ENCODE assay signal across 19 mouse cellular contexts in the genomic region with DNA sequence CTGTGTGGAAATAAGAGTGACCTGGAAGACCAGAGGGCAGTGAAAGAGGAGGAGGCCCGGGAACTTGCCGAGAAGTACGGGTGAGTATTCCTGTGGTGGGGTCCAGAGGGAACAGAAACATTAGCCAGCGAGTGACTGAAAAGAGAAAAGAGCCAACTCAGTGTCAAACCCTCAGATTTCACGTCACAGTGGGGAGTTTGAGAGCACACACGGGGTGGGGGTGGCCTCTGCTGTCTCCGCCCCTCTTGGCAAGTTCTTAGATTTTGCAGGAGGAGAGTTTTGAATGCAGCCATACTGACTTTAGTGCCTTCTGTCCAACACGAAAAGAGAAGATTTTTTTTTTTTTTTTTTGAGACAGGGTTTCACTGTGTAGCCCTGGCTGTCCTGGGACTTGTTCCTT. TPM values are rescaled to one million over a fixed set of nuclear protein-coding genes. Genes with fewer than 3 reads are reported as not detected.
DNase-seq lines count a peak whose midpoint lies in the region; ATAC-seq lines count a peak whose summit lies in the region.
"Had no signal": no experiment of that assay in that cellular context is flagged by ENCODE, and none has a peak within 500 bp of the region (broad histone marks: within the 10 kb centered on the region; RNA-seq: fewer than 3 reads in every experiment).

No protein-coding gene starts in this region.

- DNase-seq in liver, embryonic 11.5 days (ENCODE audit: low spot score): no peak
- DNase-seq in R1 (ENCODE audit: low read depth, low spot score): peak; percentile 60
- DNase-seq in cerebellum, postnatal 4 days (ENCODE audit: low spot score in 2 of 2): no peak
- DNase-seq in cerebellum, adult 11 months: no peak
- DNase-seq: adrenal gland, postnatal 14 days; gastrocnemius, postnatal 14 days; heart, postnatal 14 days; kidney, adult 18-20 months; left cerebral cortex, postnatal 4 days; right cerebral cortex, postnatal 4 days had no signal

- H3K9me3 ChIP-seq in liver, embryonic 16.5 days (replicated peaks; ENCODE audit: control insufficient read depth, low read length): no peaks in the 10 kb centered on the region
- no peaks in the 10 kb centered on the region for H3K9me3 ChIP-seq in liver, embryonic 11.5 days (ENCODE audit: control insufficient read depth, low read length)
- H3K9me3 ChIP-seq: embryonic facial prominence, embryonic 12.5 days; hindbrain, embryonic 15.5 days; midbrain, embryonic 15.5 days; neural tube, embryonic 12.5 days had no signal

- no peak for ATAC-seq in liver, embryonic 16.5 days (ENCODE audit: low read depth)
- no peak for ATAC-seq in liver, embryonic 11.5 days (replicated peaks; ENCODE audit: low FRiP score)
- peak; percentile 14; the same call in 1 of the 2 replicates for ATAC-seq in common myeloid progenitor, adult 5-6 weeks (replicated peaks; ENCODE audit: low read depth, poor library complexity, severe bottlenecking)
- 0 out of 2 replicates have a peak, but pooled peaks have one; percentile 45 for ATAC-seq in megakaryocyte-erythroid progenitor cell, adult 5-6 weeks (replicated peaks; ENCODE audit: low FRiP score, low TSS enrichment, poor library complexity, severe bottlenecking)
- ATAC-seq: midbrain, embryonic 15.5 days had no signal

- WGBS in liver, embryonic 16.5 days (ENCODE audit: insufficient replicate concordance): 52% methylated on average over 8 of the region's 8 CpGs
- WGBS in liver, embryonic 11.5 days: 64% methylated on average over 8 of the region's 8 CpGs

- no peaks in the 10 kb centered on the region; the same call in 1 of the 2 replicates for H3K4me1 ChIP-seq in liver, embryonic 16.5 days (ENCODE audit: control insufficient read depth, low read depth, low read length)
- peaks cover 3% of the 10 kb centered on the region for H3K4me1 ChIP-seq in liver, embryonic 11.5 days (replicated peaks; ENCODE audit: control insufficient read depth, insufficient read depth, low read length)
- H3K4me1 ChIP-seq: embryonic facial prominence, embryonic 12.5 days; hindbrain, embryonic 15.5 days; midbrain, embryonic 15.5 days; neural tube, embryonic 12.5 days had no signal

- no peaks in the 10 kb centered on the region for H3K36me3 ChIP-seq in liver, embryonic 16.5 days (ENCODE audit: control insufficient read depth, insufficient read depth)
- H3K36me3 ChIP-seq in liver, embryonic 11.5 days (ENCODE audit: control insufficient read depth, insufficient read depth, low read length): no peaks in the 10 kb centered on the region
- H3K36me3 ChIP-seq: embryonic facial prominence, embryonic 12.5 days; hindbrain, embryonic 15.5 days; midbrain, embryonic 15.5 days; neural tube, embryonic 12.5 days had no signal

- H3K4me2 ChIP-seq in liver, embryonic 16.5 days (ENCODE audit: low read depth, low read length): no peak overlapping the region
- no peak overlapping the region for H3K4me2 ChIP-seq in liver, embryonic 11.5 days
- H3K4me2 ChIP-seq: embryonic facial prominence, embryonic 12.5 days; hindbrain, embryonic 15.5 days; midbrain, embryonic 15.5 days; neural tube, embryonic 12.5 days had no signal

- no peak overlapping the region for H3K4me3 ChIP-seq in liver, embryonic 16.5 days (ENCODE audit: low read depth, low read length)
- H3K4me3 ChIP-seq in liver, embryonic 11.5 days (ENCODE audit: low read depth, low read length): no peak overlapping the region
- H3K4me3 ChIP-seq: embryonic facial prominence, embryonic 12.5 days; hindbrain, embryonic 15.5 days; midbrain, embryonic 15.5 days; neural tube, embryonic 12.5 days had no signal

- no peak overlapping the region for H3K9ac ChIP-seq in liver, embryonic 16.5 days (ENCODE audit: low read depth, low read length)
- H3K9ac ChIP-seq in liver, embryonic 11.5 days (ENCODE audit: low read depth, low read length): no peak overlapping the region
- H3K9ac ChIP-seq: embryonic facial prominence, embryonic 12.5 days; hindbrain, embryonic 15.5 days; liver, embryonic 14.5 days; midbrain, embryonic 15.5 days; neural tube, embryonic 12.5 days had no signal

- 0 out of 2 replicates have a peak overlapping the region, but pooled peaks have one; percentile 39 for H3K27ac ChIP-seq in liver, embryonic 16.5 days (ENCODE audit: low read length)
- no peak overlapping the region for H3K27ac ChIP-seq in liver, embryonic 11.5 days (ENCODE audit: low read depth, low read length)
- H3K27ac ChIP-seq: embryonic facial prominence, embryonic 12.5 days; hindbrain, embryonic 15.5 days; liver, embryonic 14.5 days; midbrain, embryonic 15.5 days; neural tube, embryonic 12.5 days had no signal

- no peaks in the 10 kb centered on the region for H3K27me3 ChIP-seq in liver, embryonic 16.5 days (ENCODE audit: control insufficient read depth, insufficient read depth, low read depth, low read length)
- no peaks in the 10 kb centered on the region for H3K27me3 ChIP-seq in liver, embryonic 11.5 days (replicated peaks; ENCODE audit: control insufficient read depth, insufficient read depth, low read length)
- H3K27me3 ChIP-seq: embryonic facial prominence, embryonic 12.5 days; hindbrain, embryonic 15.5 days; midbrain, embryonic 15.5 days; neural tube, embryonic 12.5 days had no signal

RNA-seq across cellular contexts. Expression of a gene that starts 14.5 kb away (rescaled TPM):
- 0.05 and 0.08 TPM in 2 replicates for polyA plus RNA-seq in liver, embryonic 16.5 days (2015; fragmentation: Nextera tagmentation; extraction: Ambion mirVana)
- polyA plus RNA-seq in liver, embryonic 11.5 days (2014; fragmentation: Nextera tagmentation; extraction: Ambion mirVana): not detected in 2 replicates
- not detected in 2 replicates for total RNA-seq in common myeloid progenitor, adult 5-6 weeks (2017)
- total RNA-seq in megakaryocyte-erythroid progenitor cell, adult 5-6 weeks (2014; fragmentation: Nextera tagmentation): not detected in 2 replicates
- total RNA-seq in megakaryocyte-erythroid progenitor cell, adult 5-6 weeks (2017): not detected in 2 replicates
- total RNA-seq: gastrocnemius, postnatal 14 days had no signal
- polyA plus RNA-seq: neural tube, embryonic 12.5 days had no signal

RNA-seq across cellular contexts. Expression of a gene that starts 15.1 kb away (rescaled TPM):
- not detected in 2 replicates for polyA plus RNA-seq in liver, embryonic 16.5 days (2015; fragmentation: Nextera tagmentation; extraction: Ambion mirVana)
- polyA plus RNA-seq in liver, embryonic 11.5 days (2014; fragmentation: Nextera tagmentation; extraction: Ambion mirVana): not detected in 2 replicates
- not detected in 2 replicates for total RNA-seq in common myeloid progenitor, adult 5-6 weeks (2017)
- total RNA-seq in megakaryocyte-erythroid progenitor cell, adult 5-6 weeks (2014; fragmentation: Nextera tagmentation): not detected in 2 replicates
- not detected in 2 replicates for total RNA-seq in megakaryocyte-erythroid progenitor cell, adult 5-6 weeks (2017)
- total RNA-seq: adrenal gland, postnatal 14 days; gastrocnemius, postnatal 14 days; heart, postnatal 14 days; left cerebral cortex, postnatal 4 days had no signal
- polyA plus RNA-seq: embryonic facial prominence, embryonic 12.5 days; hindbrain, embryonic 15.5 days; liver, embryonic 14.5 days; midbrain, embryonic 15.5 days; neural tube, embryonic 12.5 days; urinary bladder, adult 2 months had no signal

RNA-seq across cellular contexts. Expression of a gene that starts 26.1 kb away (rescaled TPM):
- polyA plus RNA-seq in liver, embryonic 16.5 days (2015; fragmentation: Nextera tagmentation; extraction: Ambion mirVana): 33.3 and 34.9 TPM in 2 replicates
- 156 and 157 TPM in 2 replicates for polyA plus RNA-seq in liver, embryonic 11.5 days (2014; fragmentation: Nextera tagmentation; extraction: Ambion mirVana)
- 217 and 257 TPM in 2 replicates for total RNA-seq in common myeloid progenitor, adult 5-6 weeks (2017)
- total RNA-seq in megakaryocyte-erythroid progenitor cell, adult 5-6 weeks (2014; fragmentation: Nextera tagmentation): 103 and 110 TPM in 2 replicates
- total RNA-seq in megakaryocyte-erythroid progenitor cell, adult 5-6 weeks (2017): 193 and 210 TPM in 2 replicates

RNA-seq across cellular contexts. Expression of a gene that starts 42.5 kb away (rescaled TPM):
- polyA plus RNA-seq in liver, embryonic 16.5 days (2015; fragmentation: Nextera tagmentation; extraction: Ambion mirVana): 6.7 and 6.8 TPM in 2 replicates
- 3.0 and 3.5 TPM in 2 replicates for polyA plus RNA-seq in liver, embryonic 11.5 days (2014; fragmentation: Nextera tagmentation; extraction: Ambion mirVana)
- 55.6 and 67.6 TPM in 2 replicates for total RNA-seq in common myeloid progenitor, adult 5-6 weeks (2017)
- 7.6 and 11.3 TPM in 2 replicates for total RNA-seq in megakaryocyte-erythroid progenitor cell, adult 5-6 weeks (2014; fragmentation: Nextera tagmentation)
- total RNA-seq in megakaryocyte-erythroid progenitor cell, adult 5-6 weeks (2017): 9.8 and 17.4 TPM in 2 replicates

RNA-seq across cellular contexts. Expression of a gene that starts 46.9 kb away (rescaled TPM):
- 4.7 and 5.0 TPM in 2 replicates for polyA plus RNA-seq in liver, embryonic 16.5 days (2015; fragmentation: Nextera tagmentation; extraction: Ambion mirVana)
- 17.1 and 21.0 TPM in 2 replicates for polyA plus RNA-seq in liver, embryonic 11.5 days (2014; fragmentation: Nextera tagmentation; extraction: Ambion mirVana)
- 15.6 and 17.4 TPM in 2 replicates for total RNA-seq in common myeloid progenitor, adult 5-6 weeks (2017)
- total RNA-seq in megakaryocyte-erythroid progenitor cell, adult 5-6 weeks (2014; fragmentation: Nextera tagmentation): 22.7 and 28.2 TPM in 2 replicates
- 5.2 and 8.2 TPM in 2 replicates for total RNA-seq in megakaryocyte-erythroid progenitor cell, adult 5-6 weeks (2017)

Comparison
In these comparisons a context has a peak if more than half of its experiments do, and no peak if none do; other contexts are left out.
1. ATAC-seq: peak in common myeloid progenitor, adult 5-6 weeks (single experiment) and megakaryocyte-erythroid progenitor cell, adult 5-6 weeks (single experiment); none in liver, embryonic 16.5 days (single experiment) and liver, embryonic 11.5 days (single experiment).